Mouse (Mus musculus) ES-Bruce4 (cell line): Measurements from ENCODE around the gene Tenm2. TPM values are rescaled to one million over a fixed set of nuclear protein-coding genes. Genes with fewer than 3 reads are reported as not detected.

Experiments
- H3K27ac ChIP-seq: 2 replicates; pipeline ENCODE4 v1.5.1; 2012; ENCODE audit warnings: low read length, inconsistent platforms; ENCODE audit not compliant: insufficient read depth
- H3K27me3 ChIP-seq: 2 replicates; pipeline ENCODE4 v1.6.1; 2012; ENCODE audit warnings: mild to moderate bottlenecking, low read length, inconsistent platforms; ENCODE audit not compliant: control insufficient read depth, poor library complexity, insufficient read depth, severe bottlenecking
- H3K36me3 ChIP-seq: 2 replicates; pipeline ENCODE4 v1.6.1; 2012; ENCODE audit warnings: inconsistent platforms, mild to moderate bottlenecking, low read length, moderate library complexity; ENCODE audit not compliant: control insufficient read depth, poor library complexity, insufficient read depth, severe bottlenecking
- H3K4me1 ChIP-seq: one replicate; pipeline ENCODE4 v1.8.1; 2011; ENCODE audit warnings: low read length; ENCODE audit not compliant: control insufficient read depth, insufficient read depth
- H3K4me3 ChIP-seq: 2 replicates; pipeline ENCODE4 v1.5.1; 2011; ENCODE audit warnings: low read depth, mild to moderate bottlenecking, low read length
- H3K9ac ChIP-seq: 2 replicates; pipeline ENCODE4 v1.6.1; 2012; ENCODE audit warnings: low read depth, mild to moderate bottlenecking, inconsistent platforms; ENCODE audit not compliant: poor library complexity, severe bottlenecking
- H3K9me3 ChIP-seq: replicated peaks from 2 replicates; pipeline ENCODE4 v1.6.1; 2012; ENCODE audit warnings: mild to moderate bottlenecking, low read length, inconsistent platforms; ENCODE audit not compliant: control insufficient read depth, poor library complexity, insufficient read depth, severe bottlenecking
- CTCF ChIP-seq: IDR thresholded peaks from one replicate; pipeline ENCODE4 v1.8.1; 2011; ENCODE audit warnings: low read depth, low read length
- EP300 ChIP-seq: IDR thresholded peaks from 2 replicates; pipeline ENCODE4 v1.6.1; 2011; ENCODE audit warnings: low read depth, low read length; ENCODE audit not compliant: insufficient read depth
- POLR2A ChIP-seq: IDR thresholded peaks from one replicate; pipeline ENCODE4 v1.8.1; 2011; ENCODE audit warnings: low read length; ENCODE audit not compliant: insufficient read depth
- polyA plus RNA-seq: library from polyadenylated mRNA; stranded (reverse); fragments of >200 nt; gene quantifications from 2 replicates; pipeline ENCODE4 v1.2.4, GENCODE M21; 2011; ENCODE audit warnings: low read depth; ENCODE audit not compliant: missing spikeins, insufficient read depth, insufficient read length

The Tenm2 gene
- polyA plus RNA-seq, 1 experiment: not detected

- Histone ChIP-seq H3K9ac (no peak overlapping the region), H3K36me3 (no peaks in the 10 kb centered on the region), H3K9me3 (no peaks in the 10 kb centered on the region), H3K27ac (no peak overlapping the region), H3K4me1 (no peaks in the 10 kb centered on the region), H3K4me3 (no peak overlapping the region), H3K27me3 (no peaks in the 10 kb centered on the region; the same call in 1 of the 2 replicates)
- no peak for TF ChIP-seq CTCF
- TF ChIP-seq EP300: no peak
- no peak for TF ChIP-seq POLR2A
Observed at GRCm38 (mm10) chr11:36674141-36674540, 561.6 kb downstream of the Tenm2 start.

GRCm38 (mm10) chr11:36671196-36671595 lies 564.6 kb downstream of the Tenm2 start:
- Histone ChIP-seq H3K27ac (no peak overlapping the region), H3K4me1 (no peaks in the 10 kb centered on the region), H3K27me3 (no peaks in the 10 kb centered on the region; the same call in 1 of the 2 replicates), H3K9me3 (no peaks in the 10 kb centered on the region), H3K36me3 (no peaks in the 10 kb centered on the region), H3K9ac (no peak overlapping the region), H3K4me3 (no peak overlapping the region)
- TF ChIP-seq CTCF (no peak), POLR2A (no peak), EP300 (no peak)

- Histone ChIP-seq H3K9ac (no peak overlapping the region), H3K4me3 (no peak overlapping the region), H3K27me3 (no peaks in the 10 kb centered on the region; the same call in 1 of the 2 replicates), H3K4me1 (no peaks in the 10 kb centered on the region), H3K9me3 (no peaks in the 10 kb centered on the region), H3K27ac (no peak overlapping the region), H3K36me3 (no peaks in the 10 kb centered on the region)
- TF ChIP-seq EP300: no peak
- TF ChIP-seq CTCF: no peak
- no peak for TF ChIP-seq POLR2A
Observed at GRCm38 (mm10) chr11:36664026-36664425, 571.7 kb downstream of the Tenm2 start.

- TF ChIP-seq EP300 (no peak), POLR2A (no peak), CTCF (no peak)
- H3K9me3 ChIP-seq: no peaks in the 10 kb centered on the region
- H3K4me1 ChIP-seq: no peaks in the 10 kb centered on the region
- H3K27ac ChIP-seq: no peak overlapping the region
- no peak overlapping the region for H3K4me3 ChIP-seq
- no peaks in the 10 kb centered on the region; the same call in 1 of the 2 replicates for H3K27me3 ChIP-seq
- H3K36me3 ChIP-seq: no peaks in the 10 kb centered on the region
- no peak overlapping the region for H3K9ac ChIP-seq
Observed at GRCm38 (mm10) chr11:36663571-36663970, 572.2 kb downstream of the Tenm2 start.

- Histone ChIP-seq H3K4me3 (no peak overlapping the region), H3K36me3 (no peaks in the 10 kb centered on the region), H3K9ac (no peak overlapping the region), H3K27me3 (no peaks in the 10 kb centered on the region; the same call in 1 of the 2 replicates), H3K9me3 (no peaks in the 10 kb centered on the region), H3K27ac (no peak overlapping the region), H3K4me1 (no peaks in the 10 kb centered on the region)
- TF ChIP-seq POLR2A (no peak), EP300 (no peak), CTCF (no peak)
Observed at GRCm38 (mm10) chr11:36653656-36654323, 582.0 kb downstream of the Tenm2 start.

GRCm38 (mm10) chr11:36647179-36647578 lies 588.6 kb downstream of the Tenm2 start:
- H3K4me1 ChIP-seq: no peaks in the 10 kb centered on the region
- no peak overlapping the region for H3K9ac ChIP-seq
- TF ChIP-seq CTCF: no peak
- no peak for TF ChIP-seq POLR2A
- TF ChIP-seq EP300: no peak
- H3K27me3 ChIP-seq: no peaks in the 10 kb centered on the region; the same call in 1 of the 2 replicates
- H3K27ac ChIP-seq: no peak overlapping the region
- no peaks in the 10 kb centered on the region for H3K36me3 ChIP-seq
- H3K9me3 ChIP-seq: no peaks in the 10 kb centered on the region
- no peak overlapping the region for H3K4me3 ChIP-seq
